Mouse (Mus musculus) hindbrain, embryonic 15.5 days (tissue): ENCODE results near the gene Padi1. TPM values are rescaled to one million over a fixed set of nuclear protein-coding genes. Genes with fewer than 3 reads are reported as not detected.

Source experiments
- ATAC-seq: fragments of 200-750 bp; cut with Nextera tagmentation; 2 replicates; pipeline ENCODE4 v1.8.0; 2017; ENCODE audit warnings: low read depth, moderate number of reproducible peaks, moderate TSS enrichment; ENCODE audit not compliant: low FRiP score
- H3K27ac ChIP-seq: fragments of 300-500 bp; sonication (generic); replicated peaks from 2 replicates; pipeline ENCODE4 v1.5.1; 2015; ENCODE audit warnings: mild to moderate bottlenecking, inconsistent platforms
- H3K27me3 ChIP-seq: fragments of 300-500 bp; sonication (generic); 2 replicates; pipeline ENCODE4 v1.6.1; 2015; ENCODE audit warnings: control low read depth, inconsistent platforms
- H3K36me3 ChIP-seq: fragments of 300-500 bp; sonication (generic); 2 replicates; pipeline ENCODE4 v1.6.1; 2015; ENCODE audit warnings: control low read depth, inconsistent platforms
- H3K4me1 ChIP-seq: fragments of 300-500 bp; sonication (generic); replicated peaks from 2 replicates; pipeline ENCODE4 v1.6.1; 2015; ENCODE audit warnings: control low read depth, inconsistent platforms
- H3K4me2 ChIP-seq: fragments of 300-500 bp; sonication (generic); 2 replicates; pipeline ENCODE4 v1.6.1; 2015; ENCODE audit warnings: moderate library complexity, mild to moderate bottlenecking, inconsistent platforms
- H3K4me3 ChIP-seq: fragments of 300-500 bp; sonication (generic); 2 replicates; pipeline ENCODE4 v1.5.1; 2015; ENCODE audit warnings: mild to moderate bottlenecking, inconsistent platforms
- H3K9ac ChIP-seq: fragments of 300-500 bp; sonication (generic); 2 replicates; pipeline ENCODE4 v1.6.1; 2015; ENCODE audit warnings: inconsistent platforms
- H3K9me3 ChIP-seq: fragments of 300-500 bp; sonication (generic); 2 replicates; pipeline ENCODE4 v1.6.1; 2016; ENCODE audit warnings: control low read depth, inconsistent platforms
- WGBS: fragments of 180-500 bp; shearing (Covaris S2); methylation state at CpG from one replicate; pipeline ENCODE4 v1.1.7; 2015; 5-methylcytosine and 5-hydroxymethylcytosine counted together
- polyA plus RNA-seq: library from polyadenylated mRNA; unstranded; fragments of >200 nt; fragmentation: Nextera tagmentation; extraction: Ambion mirVana; gene quantifications from 2 replicates; pipeline ENCODE4 v1.2.1, GENCODE M21; 2015

Padi1 gene
- polyA plus RNA-seq, 1 experiment from 2014 or later = 0.06 TPM

DNA sequence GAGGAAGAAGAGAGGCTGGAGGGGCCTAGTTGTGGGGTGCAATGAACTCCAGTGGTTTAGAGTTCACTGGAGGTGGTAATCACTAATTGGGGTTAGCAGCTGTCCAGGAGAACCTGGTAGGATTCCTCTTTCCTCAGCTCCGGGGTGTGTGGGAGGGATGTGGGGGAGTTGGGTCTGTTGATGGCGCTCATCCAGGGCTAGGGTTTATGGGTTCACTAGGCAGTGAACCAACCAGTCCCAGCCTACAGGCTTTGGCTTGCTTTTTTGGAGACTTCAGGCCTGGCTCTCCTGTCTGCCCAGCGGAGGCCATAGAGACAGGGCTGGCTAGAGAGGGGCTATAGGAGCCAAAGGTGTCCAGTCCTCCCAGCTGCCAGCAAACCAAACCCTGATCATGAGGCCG is 55.6 kb downstream of the Padi1 start:
- Histone ChIP-seq H3K4me3 (no peak overlapping the region), H3K9me3 (no peaks in the 10 kb centered on the region), H3K9ac (no peak overlapping the region), H3K36me3 (no peaks in the 10 kb centered on the region), H3K27ac (no peak overlapping the region), H3K4me2 (no peak overlapping the region), H3K4me1 (no peaks in the 10 kb centered on the region), H3K27me3 (no peaks in the 10 kb centered on the region)
- WGBS = 90% methylated on average over 4 of the region's 4 CpGs
- no peak for ATAC-seq

DNA sequence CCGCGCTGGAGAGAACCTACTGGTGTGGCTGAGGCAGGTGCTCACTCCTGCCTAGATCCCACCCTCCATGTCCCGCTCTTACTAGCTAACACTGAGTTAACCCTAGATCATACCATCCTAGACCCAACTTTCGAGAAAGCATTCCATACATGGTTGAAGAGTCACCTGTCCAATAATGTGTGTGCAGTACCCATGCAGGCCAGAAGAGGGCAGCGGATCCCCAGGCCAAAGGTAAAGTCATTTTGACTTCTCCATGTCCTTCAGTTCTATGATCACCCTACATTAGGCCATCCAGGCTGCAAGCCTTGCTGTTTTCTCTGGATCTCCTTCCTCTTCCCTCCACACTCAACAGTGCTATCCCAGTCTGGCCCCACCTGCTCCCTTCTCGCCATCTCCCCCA is 56.6 kb downstream of the Padi1 start:
- H3K4me2 ChIP-seq = no peak overlapping the region
- no peaks in the 10 kb centered on the region for H3K9me3 ChIP-seq
- no peak for ATAC-seq
- WGBS = 46% methylated on average over 6 of the region's 6 CpGs
- H3K9ac ChIP-seq = no peak overlapping the region
- no peak overlapping the region for H3K4me3 ChIP-seq
- no peak overlapping the region for H3K27ac ChIP-seq
- H3K27me3 ChIP-seq = no peaks in the 10 kb centered on the region
- H3K36me3 ChIP-seq = no peaks in the 10 kb centered on the region
- H3K4me1 ChIP-seq = no peaks in the 10 kb centered on the region

- WGBS = 92% methylated on average over 6 of the region's 6 CpGs
- Histone ChIP-seq H3K36me3 (no peaks in the 10 kb centered on the region), H3K4me2 (no peak overlapping the region), H3K27ac (no peak overlapping the region), H3K9me3 (no peaks in the 10 kb centered on the region), H3K9ac (no peak overlapping the region), H3K27me3 (no peaks in the 10 kb centered on the region), H3K4me1 (no peaks in the 10 kb centered on the region), H3K4me3 (no peak overlapping the region)
- ATAC-seq = no peak
Observed at GRCm38 (mm10) chr4:140788264-140788663, 57.3 kb downstream of the Padi1 start.

DNA sequence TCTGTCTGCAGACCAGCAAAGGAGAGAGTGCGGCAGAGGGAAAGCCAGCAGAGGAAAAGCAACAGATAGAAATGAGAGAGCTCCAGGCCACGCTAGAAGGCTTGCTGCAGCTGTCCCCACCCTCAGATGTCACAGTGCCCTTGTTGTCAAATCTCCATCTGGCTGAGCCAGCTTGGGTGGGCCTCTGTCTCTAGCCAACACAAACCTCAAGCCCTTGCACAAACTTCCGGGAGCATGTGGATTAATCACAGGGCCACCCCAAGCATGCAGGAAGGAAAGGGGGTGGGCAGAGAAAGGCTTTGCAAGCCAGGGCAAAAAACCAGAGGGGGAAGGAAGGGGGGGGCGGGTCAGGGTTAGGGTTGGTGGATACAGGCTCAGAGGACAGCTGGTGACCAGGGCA is 58.2 kb downstream of the Padi1 start:
- H3K9me3 ChIP-seq = no peaks in the 10 kb centered on the region
- no peak overlapping the region for H3K4me3 ChIP-seq
- no peak for ATAC-seq

DNA sequence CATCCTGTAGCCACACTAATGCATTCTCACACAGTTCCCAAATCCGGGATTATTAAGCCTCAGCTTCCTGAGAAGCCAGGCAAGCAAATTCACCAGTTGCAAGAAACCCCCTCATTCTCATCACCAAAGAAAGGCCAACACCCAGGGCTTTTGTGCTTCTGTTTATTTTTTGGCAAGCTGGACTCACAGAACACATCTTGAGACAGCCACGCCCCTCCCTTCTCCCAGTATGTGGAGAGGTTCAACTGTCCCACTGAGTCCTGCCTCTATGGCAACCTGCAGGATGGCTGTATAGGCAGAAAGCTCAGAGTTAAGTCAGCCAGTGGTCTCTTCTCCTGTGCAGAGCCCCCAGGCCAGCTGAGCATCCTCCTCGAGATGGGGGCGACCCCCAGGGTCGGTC is 60.4 kb downstream of the Padi1 start:
- Histone ChIP-seq H3K4me2 (no peak overlapping the region), H3K4me1 (no peaks in the 10 kb centered on the region), H3K4me3 (no peak overlapping the region), H3K9me3 (no peaks in the 10 kb centered on the region), H3K27me3 (no peaks in the 10 kb centered on the region), H3K27ac (no peak overlapping the region), H3K36me3 (no peaks in the 10 kb centered on the region), H3K9ac (no peak overlapping the region)
- 82% methylated on average over 5 of the region's 5 CpGs for WGBS
- ATAC-seq = no peak

More for the DNA sequence above, 58.2 kb downstream of the Padi1 start:
- Histone ChIP-seq H3K4me2 (no peak overlapping the region), H3K36me3 (no peaks in the 10 kb centered on the region), H3K9ac (no peak overlapping the region), H3K27ac (no peak overlapping the region), H3K27me3 (no peaks in the 10 kb centered on the region), H3K4me1 (no peaks in the 10 kb centered on the region)
- WGBS = 75% methylated on average over 4 of the region's 4 CpGs

DNA sequence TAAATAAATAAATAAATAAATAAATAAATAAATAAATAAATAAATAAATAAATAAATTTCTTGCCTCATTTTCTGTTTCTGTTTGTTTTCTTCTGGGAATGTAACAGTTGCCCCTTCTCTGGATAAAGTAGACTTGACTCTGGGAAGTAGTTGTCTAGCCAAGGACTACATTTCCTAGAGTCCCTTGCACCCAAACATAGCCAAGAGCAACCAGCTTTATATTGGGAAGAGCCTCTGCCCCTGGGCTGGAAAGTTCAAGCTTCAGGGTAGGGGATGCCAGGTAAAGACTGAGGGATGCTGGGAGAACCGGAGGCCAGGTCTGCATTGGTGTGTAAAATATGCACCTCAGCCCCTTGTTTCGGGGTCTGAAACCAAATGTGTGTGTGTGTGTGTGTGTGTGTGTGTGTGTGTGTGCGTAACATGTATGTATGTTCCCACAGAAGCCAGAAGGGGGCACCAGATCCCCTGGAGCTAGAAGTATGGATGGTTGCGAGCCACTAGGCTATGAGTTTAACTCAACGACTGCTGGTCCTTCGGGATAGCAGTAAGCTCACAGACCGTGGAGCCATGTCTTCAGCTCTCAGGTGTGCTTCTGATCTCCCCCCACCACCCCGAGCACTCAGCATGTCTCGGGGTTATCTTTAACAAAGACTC is 61.2 kb downstream of the Padi1 start:
- Histone ChIP-seq H3K4me3 (no peak overlapping the region), H3K27me3 (no peaks in the 10 kb centered on the region), H3K4me1 (no peaks in the 10 kb centered on the region), H3K27ac (no peak overlapping the region), H3K4me2 (no peak overlapping the region), H3K9ac (no peak overlapping the region), H3K36me3 (no peaks in the 10 kb centered on the region), H3K9me3 (no peaks in the 10 kb centered on the region)
- 98% methylated on average over 9 of the region's 9 CpGs for WGBS
- ATAC-seq = no peak

GRCm38 (mm10) chr4:140782821-140783220 is 62.8 kb downstream of the Padi1 start:
- Histone ChIP-seq H3K9ac (no peak overlapping the region), H3K4me2 (no peak overlapping the region), H3K27me3 (no peaks in the 10 kb centered on the region), H3K4me1 (no peaks in the 10 kb centered on the region), H3K9me3 (no peaks in the 10 kb centered on the region), H3K4me3 (no peak overlapping the region), H3K27ac (no peak overlapping the region), H3K36me3 (no peaks in the 10 kb centered on the region)
- 91% methylated on average over 9 of the region's 9 CpGs for WGBS
- no peak for ATAC-seq

GRCm38 (mm10) chr4:140780507-140780906 is 65.1 kb downstream of the Padi1 start:
- no peak overlapping the region for H3K27ac ChIP-seq
- H3K4me2 ChIP-seq = no peak overlapping the region
- no peaks in the 10 kb centered on the region for H3K9me3 ChIP-seq
- H3K27me3 ChIP-seq = no peaks in the 10 kb centered on the region
- no peak overlapping the region for H3K4me3 ChIP-seq
- H3K9ac ChIP-seq = no peak overlapping the region
- no peak for ATAC-seq
- H3K4me1 ChIP-seq = no peaks in the 10 kb centered on the region
- H3K36me3 ChIP-seq = no peaks in the 10 kb centered on the region
- WGBS = 82% methylated on average over 14 of the region's 14 CpGs

DNA sequence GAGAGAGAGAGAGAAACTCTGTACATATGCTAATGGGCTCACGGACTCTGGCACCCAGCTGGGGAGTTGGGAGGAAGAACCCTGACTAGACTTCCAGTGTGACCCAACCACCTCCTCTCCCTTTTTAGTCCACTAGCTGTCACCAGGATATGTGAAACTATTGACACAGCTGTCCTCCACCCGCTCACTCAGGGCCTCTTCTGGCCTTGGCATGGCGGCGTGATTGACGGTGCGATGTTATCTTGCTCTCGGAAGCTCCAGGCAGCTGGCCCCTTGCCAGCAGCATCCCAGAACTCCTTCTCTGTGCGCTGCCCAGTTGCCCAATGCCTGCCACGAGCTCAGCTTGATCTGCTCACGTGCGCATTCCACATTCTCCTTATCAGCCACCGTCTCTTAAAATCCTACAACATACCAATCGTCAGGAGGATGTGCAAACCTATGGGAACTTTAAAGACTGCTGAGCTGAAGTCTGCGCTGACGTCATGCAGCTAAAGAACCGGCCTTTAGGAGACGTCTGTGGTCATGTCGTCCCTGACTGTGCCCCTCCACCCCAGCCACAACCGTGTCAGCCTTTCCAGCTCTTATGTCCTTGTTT is 65.7 kb downstream of the Padi1 start:
- H3K27me3 ChIP-seq = no peaks in the 10 kb centered on the region
- H3K9me3 ChIP-seq = no peaks in the 10 kb centered on the region
- H3K36me3 ChIP-seq = no peaks in the 10 kb centered on the region
- no peaks in the 10 kb centered on the region for H3K4me1 ChIP-seq
- no peak for ATAC-seq
- 35% methylated on average over 19 of the region's 19 CpGs for WGBS
- H3K4me3 ChIP-seq = no peak overlapping the region
- H3K27ac ChIP-seq = no peak overlapping the region
- H3K9ac ChIP-seq = no peak overlapping the region
- H3K4me2 ChIP-seq = no peak overlapping the region

DNA sequence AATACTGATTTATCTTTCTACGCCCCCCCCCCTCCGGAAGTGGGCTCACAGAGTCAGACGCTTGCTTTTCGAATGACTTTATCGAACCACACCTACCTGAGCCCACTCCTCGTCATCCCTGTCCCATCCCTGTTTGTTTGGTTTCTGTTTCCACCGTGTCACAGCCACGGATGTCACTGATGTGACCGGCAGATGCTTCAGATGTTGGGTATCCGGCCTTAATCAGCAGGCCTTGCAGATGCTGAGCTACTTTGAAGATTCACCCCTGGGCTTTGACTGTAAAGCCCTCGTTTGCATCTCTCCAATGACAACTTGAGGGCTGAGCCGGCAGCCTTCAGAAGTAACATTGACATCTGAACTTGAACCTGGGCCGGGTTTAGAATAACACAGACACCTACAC is 69.0 kb downstream of the Padi1 start:
- no peaks in the 10 kb centered on the region for H3K27me3 ChIP-seq
- no peaks in the 10 kb centered on the region for H3K36me3 ChIP-seq
- no peak overlapping the region for H3K9ac ChIP-seq
- no peak overlapping the region for H3K27ac ChIP-seq
- H3K9me3 ChIP-seq = no peaks in the 10 kb centered on the region
- ATAC-seq = no peak
- no peak overlapping the region for H3K4me2 ChIP-seq
- 79% methylated on average over 13 of the region's 13 CpGs for WGBS
- H3K4me3 ChIP-seq = no peak overlapping the region
- H3K4me1 ChIP-seq = no peaks in the 10 kb centered on the region

DNA sequence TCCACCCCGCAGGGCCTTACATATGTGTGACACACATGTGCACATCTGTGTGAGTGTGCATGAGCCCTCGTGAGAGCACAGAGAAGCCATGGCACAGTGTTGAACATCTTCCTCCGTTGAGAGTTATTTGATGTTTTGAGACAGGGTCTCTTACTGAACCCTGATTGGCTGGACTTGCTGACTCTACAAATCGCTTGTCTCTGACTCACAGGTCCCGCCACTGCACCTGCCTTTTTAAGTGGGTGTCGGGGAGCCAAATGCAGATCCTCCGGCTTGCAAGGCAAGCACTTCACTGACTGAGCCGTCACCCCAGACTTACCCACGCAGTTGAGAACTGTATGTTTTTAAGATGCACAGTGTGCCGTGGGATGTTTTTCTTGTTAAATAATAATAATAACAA is 69.7 kb downstream of the Padi1 start:
- 89% methylated on average over 10 of the region's 10 CpGs for whole genome bisulfite sequencing
- no peak overlapping the region for H3K27ac ChIP-seq
- no peak overlapping the region for H3K9ac ChIP-seq
- H3K36me3 ChIP-seq = no peaks in the 10 kb centered on the region
- H3K4me2 ChIP-seq = no peak overlapping the region
- H3K27me3 ChIP-seq = no peaks in the 10 kb centered on the region
- no peak overlapping the region for H3K4me3 ChIP-seq
- ATAC-seq = no peak
- no peaks in the 10 kb centered on the region for H3K4me1 ChIP-seq
- no peaks in the 10 kb centered on the region for H3K9me3 ChIP-seq

GRCm38 (mm10) chr4:140774893-140775292 is 70.7 kb downstream of the Padi1 start:
- Histone ChIP-seq H3K4me3 (no peak overlapping the region), H3K36me3 (no peaks in the 10 kb centered on the region), H3K9me3 (no peaks in the 10 kb centered on the region), H3K9ac (no peak overlapping the region), H3K4me1 (no peaks in the 10 kb centered on the region), H3K27me3 (no peaks in the 10 kb centered on the region), H3K27ac (no peak overlapping the region), H3K4me2 (no peak overlapping the region)
- ATAC-seq = no peak
- 76% methylated on average over 9 of the region's 9 CpGs for WGBS
